Mouse (Mus musculus) kidney, postnatal 0 days (tissue): ENCODE data around the gene Cdc42ep1. TPM values are rescaled to one million over a fixed set of nuclear protein-coding genes. Genes with fewer than 3 reads are reported as not detected.

ENCODE experiments used
- ATAC-seq: fragments of 200-750 bp; cut with Nextera tagmentation; replicated peaks from 2 replicates; pipeline ENCODE4 v1.8.0; 2017; ENCODE audit warnings: low read depth, moderate number of reproducible peaks, moderate TSS enrichment, moderate library complexity; ENCODE audit not compliant: low FRiP score
- DNase-seq: peaks from one replicate; pipeline ENCODE4 v3.0.0-alpha.2; 2016; ENCODE audit warnings: low spot score
- H3K27ac ChIP-seq: fragments of 300-500 bp; sonication (generic); 2 replicates; pipeline ENCODE4 v1.5.1; 2014; ENCODE audit warnings: mild to moderate bottlenecking
- H3K27me3 ChIP-seq: fragments of 300-500 bp; sonication (generic); 2 replicates; pipeline ENCODE4 v1.6.1; 2014; ENCODE audit warnings: low read length, mixed read lengths; ENCODE audit not compliant: insufficient read depth
- H3K36me3 ChIP-seq: fragments of 300-500 bp; sonication (generic); 2 replicates; pipeline ENCODE4 v1.6.1; 2014; ENCODE audit warnings: low read length, mixed read lengths; ENCODE audit not compliant: insufficient read depth
- H3K4me1 ChIP-seq: fragments of 300-500 bp; sonication (generic); replicated peaks from 2 replicates; pipeline ENCODE4 v1.6.1; 2014; ENCODE audit warnings: antibody characterized with exemption, low read length, mixed read lengths; ENCODE audit not compliant: insufficient read depth
- H3K4me2 ChIP-seq: fragments of 300-500 bp; sonication (generic); 2 replicates; pipeline ENCODE4 v1.6.1; 2014; ENCODE audit warnings: mild to moderate bottlenecking, low read length, moderate library complexity, mixed read lengths
- H3K4me3 ChIP-seq: fragments of 300-500 bp; sonication (generic); replicated peaks from 2 replicates; pipeline ENCODE4 v1.5.1; 2014; ENCODE audit warnings: low read depth, low read length
- H3K9ac ChIP-seq: fragments of 300-500 bp; sonication (generic); 2 replicates; pipeline ENCODE4 v1.6.1; 2014; ENCODE audit warnings: low read depth, low read length
- H3K9me3 ChIP-seq: fragments of 300-500 bp; sonication (generic); replicated peaks from 2 replicates; pipeline ENCODE4 v1.6.1; 2016; ENCODE audit warnings: low read length, inconsistent platforms, mixed read lengths
- CTCF ChIP-seq: IDR thresholded peaks from 2 replicates; pipeline ENCODE4 v1.5.1; 2016; ENCODE audit warnings: antibody characterized with exemption, low read depth, mild to moderate bottlenecking, moderate library complexity
- WGBS: fragments of 180-500 bp; shearing (Covaris S2); extraction: QIAGEN DNeasy Blood & Tissue Kit; methylation state at CpG from one replicate; pipeline ENCODE4 v1.1.7; 2014; 5-methylcytosine and 5-hydroxymethylcytosine counted together
- polyA plus RNA-seq: library from polyadenylated mRNA; unstranded; fragments of >200 nt; fragmentation: Nextera tagmentation; extraction: Ambion mirVana; gene quantifications from 2 replicates; pipeline ENCODE4 v1.2.1, GENCODE M21; 2015

The Cdc42ep1 gene
- polyA plus RNA-seq, 1 experiment from 2014 or later: 57.1 TPM

DNA sequence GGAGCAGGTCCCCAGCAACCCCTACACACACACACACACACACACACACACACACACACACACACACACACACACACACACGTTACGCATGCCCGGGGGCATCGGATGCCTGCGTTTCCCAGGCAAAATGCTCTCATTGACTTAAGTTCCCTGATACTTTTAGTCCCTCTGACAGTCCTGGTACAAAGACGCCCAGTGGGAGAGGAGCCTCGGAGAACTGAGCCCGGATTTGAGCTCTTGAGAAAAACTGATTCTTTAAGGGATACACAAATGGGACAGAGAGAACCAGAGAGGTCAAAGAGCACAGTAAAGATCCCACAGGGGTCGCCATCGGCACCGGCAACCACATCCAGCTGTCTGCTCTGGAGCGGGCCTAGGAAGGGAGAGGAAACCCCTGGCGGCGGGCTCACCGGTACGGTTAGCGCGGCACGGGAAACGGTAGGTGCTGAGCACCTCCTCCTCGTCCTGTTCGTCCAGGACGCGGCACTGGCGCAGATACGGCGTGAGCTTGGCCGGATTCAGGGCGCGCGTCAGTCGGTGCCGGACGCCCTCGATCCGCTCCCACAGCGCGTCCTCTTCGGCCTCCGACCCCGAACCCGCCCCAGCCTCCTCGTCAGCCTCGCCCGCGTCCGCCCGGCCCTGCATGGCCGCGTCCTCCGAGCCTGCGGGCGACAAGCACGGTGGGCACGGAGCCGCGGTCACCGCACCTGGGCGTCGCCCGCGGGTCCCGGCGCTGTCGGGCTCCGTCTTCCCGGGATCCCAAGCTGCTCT lies 40.3 kb upstream of the Cdc42ep1 start:
- peaks cover 5% of the 10 kb centered on the region; the same call in 1 of the 2 replicates for H3K27me3 ChIP-seq
- H3K4me3 ChIP-seq: peak overlapping the region; percentile 67
- H3K9me3 ChIP-seq: no peaks in the 10 kb centered on the region
- peak; percentile 15; the same call in 1 of the 2 replicates for TF ChIP-seq CTCF
- ATAC-seq (peak; percentile 31), DNase-seq (no peak)
- H3K27ac ChIP-seq: peak overlapping the region; percentile 89
- peak overlapping the region; percentile 78 for H3K9ac ChIP-seq
- 1% methylated on average over 67 of the region's 67 CpGs for WGBS
- peaks cover 22% of the 10 kb centered on the region; the same call in 1 of the 2 replicates for H3K4me1 ChIP-seq
- peak overlapping the region; percentile 96 for H3K4me2 ChIP-seq
- no peaks in the 10 kb centered on the region for H3K36me3 ChIP-seq

DNA sequence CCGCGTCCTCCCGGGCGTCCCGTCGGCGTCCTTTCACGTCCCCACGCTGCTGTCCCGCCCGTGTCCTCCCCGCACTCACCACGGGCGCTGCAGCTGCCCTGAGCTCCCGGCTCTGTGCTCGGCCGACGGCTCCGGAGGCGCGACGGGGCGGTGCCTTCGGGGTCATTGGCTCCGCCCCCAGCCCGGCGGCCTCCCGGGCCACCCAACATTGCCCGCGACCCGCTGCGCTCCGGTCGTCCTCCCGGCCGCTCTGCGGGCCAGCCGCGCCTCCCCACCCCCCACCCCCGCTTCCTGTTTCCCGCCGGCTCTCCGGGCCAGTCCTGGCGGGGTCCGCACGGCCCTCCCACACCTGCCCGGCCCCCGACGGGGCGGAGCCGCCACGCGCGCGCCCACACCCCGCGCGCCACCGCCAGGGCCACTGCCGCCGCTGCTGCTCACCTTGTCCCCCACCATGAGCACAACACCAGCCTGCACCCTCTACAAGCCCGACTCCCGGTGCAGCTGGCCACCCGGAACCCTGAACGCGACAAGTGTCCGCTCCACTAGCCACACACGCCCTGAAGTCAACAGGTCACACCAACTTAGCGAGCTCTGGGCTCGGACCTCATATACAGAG lies 39.5 kb upstream of the Cdc42ep1 start, which contains the start of gene Card10:
Gene Card10, minus strand, starts transcription at position 267 of the 616 bp plus-strand sequence.
- Histone ChIP-seq H3K27ac (peak within 1 kb of the TSS; percentile 89), H3K9me3 (no peaks in the 10 kb centered on the region), H3K27me3 (peaks cover 5% of the 10 kb centered on the region; the same call in 1 of the 2 replicates), H3K4me1 (peaks cover 21% of the 10 kb centered on the region; the same call in 1 of the 2 replicates), H3K9ac (peak within 1 kb of the TSS; percentile 78), H3K36me3 (no peaks in the 10 kb centered on the region), H3K4me3 (peak within 1 kb of the TSS; percentile 67), H3K4me2 (peak within 1 kb of the TSS; percentile 96)
- 2% methylated on average over 68 of the region's 70 CpGs for whole genome bisulfite sequencing
- no peak for TF ChIP-seq CTCF
- DNase-seq: peak; percentile 43
- peak; percentile 76 for ATAC-seq

DNA sequence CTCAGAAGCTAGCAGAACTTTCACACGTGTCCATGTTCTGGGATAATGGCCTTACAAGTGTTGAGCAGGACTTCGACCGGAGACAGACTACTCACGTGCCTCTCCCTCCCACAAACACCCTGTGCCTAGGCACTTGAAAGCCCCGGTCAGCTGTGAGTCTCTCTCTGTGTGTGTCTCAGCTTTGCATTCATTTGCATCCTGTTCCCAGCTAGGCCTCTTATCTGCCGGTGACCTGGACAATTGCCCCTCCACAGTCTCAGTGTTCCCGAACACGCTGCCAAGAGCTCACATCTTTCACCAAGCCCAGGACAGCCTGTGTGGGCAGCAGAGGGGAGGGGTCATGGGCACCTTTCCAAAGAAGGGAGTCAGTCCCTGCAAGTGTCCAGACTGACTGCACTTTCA lies 38.9 kb upstream of the Cdc42ep1 start:
- no peaks in the 10 kb centered on the region for H3K9me3 ChIP-seq
- no peak for TF ChIP-seq CTCF
- DNase-seq: peak; percentile 37
- peaks cover 21% of the 10 kb centered on the region; the same call in 1 of the 2 replicates for H3K4me1 ChIP-seq
- H3K4me2 ChIP-seq: peak overlapping the region; percentile 96
- ATAC-seq: peak; percentile 18
- no peak overlapping the region for H3K9ac ChIP-seq
- H3K27me3 ChIP-seq: peaks cover 5% of the 10 kb centered on the region; the same call in 1 of the 2 replicates
- peak overlapping the region; percentile 89 for H3K27ac ChIP-seq
- WGBS: 6% methylated on average over 8 of the region's 8 CpGs
- H3K4me3 ChIP-seq: no peak overlapping the region
- H3K36me3 ChIP-seq: no peaks in the 10 kb centered on the region

DNA sequence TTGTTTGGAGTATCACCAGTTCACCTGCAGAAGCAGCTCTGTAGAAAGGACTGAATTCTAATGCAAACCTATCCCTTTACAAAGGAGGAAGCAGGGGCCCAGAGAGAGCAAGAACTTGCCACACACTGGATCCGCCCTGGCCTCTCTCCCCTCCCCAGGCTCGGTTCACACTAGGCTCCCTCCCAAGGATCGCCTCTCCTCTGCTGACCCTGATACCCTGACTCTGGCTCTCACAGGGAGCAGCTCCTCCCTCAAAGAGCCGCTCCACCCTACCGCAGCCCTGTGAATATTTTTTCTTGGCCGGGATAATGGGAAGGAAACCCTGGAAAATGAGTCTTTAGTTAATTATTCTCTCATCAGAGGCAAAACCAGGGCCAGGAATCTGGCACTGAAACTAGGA lies 38.1 kb upstream of the Cdc42ep1 start:
- WGBS: 8% methylated on average over 6 of the region's 6 CpGs
- TF ChIP-seq CTCF: no peak

DNA sequence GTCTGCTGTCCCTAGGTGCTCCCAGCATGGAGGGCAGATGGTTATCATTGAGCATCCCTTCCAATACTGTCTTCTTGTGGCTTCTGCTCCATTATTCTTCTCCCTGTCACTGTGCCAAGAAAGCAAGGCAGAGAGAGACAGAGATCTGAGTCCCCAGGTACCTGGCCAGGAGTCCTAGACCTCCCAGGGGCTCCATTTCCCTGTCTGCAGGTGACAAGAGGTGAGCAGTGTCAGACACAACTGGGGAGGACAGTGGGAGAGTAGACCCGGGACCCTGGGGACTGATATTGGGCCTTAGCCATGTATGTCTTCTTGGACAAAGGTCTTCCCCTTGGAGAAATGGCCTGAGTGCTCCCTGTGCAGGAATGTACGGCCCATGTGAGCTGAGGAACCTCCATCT lies 37.1 kb upstream of the Cdc42ep1 start:
- Histone ChIP-seq H3K36me3 (no peaks in the 10 kb centered on the region), H3K9ac (no peak overlapping the region), H3K27ac (no peak overlapping the region), H3K4me2 (no peak overlapping the region), H3K27me3 (peaks cover under 1% of the 10 kb centered on the region; the same call in 1 of the 2 replicates), H3K4me1 (peaks cover 17% of the 10 kb centered on the region; the same call in 1 of the 2 replicates), H3K9me3 (no peaks in the 10 kb centered on the region), H3K4me3 (no peak overlapping the region)
- DNase-seq: no peak
- no peak for TF ChIP-seq CTCF
- ATAC-seq: no peak
- 66% methylated on average over 2 of the region's 2 CpGs for WGBS

More for the DNA sequence above, 38.1 kb upstream of the Cdc42ep1 start:
- H3K4me2 ChIP-seq: no peak overlapping the region
- H3K27me3 ChIP-seq: peaks cover 5% of the 10 kb centered on the region; the same call in 1 of the 2 replicates
- H3K9me3 ChIP-seq: no peaks in the 10 kb centered on the region
- H3K27ac ChIP-seq: peak overlapping the region; percentile 89
- DNase-seq (peak; percentile 41), ATAC-seq (no peak)
- H3K4me3 ChIP-seq: no peak overlapping the region
- no peak overlapping the region for H3K9ac ChIP-seq
- no peaks in the 10 kb centered on the region for H3K36me3 ChIP-seq
- H3K4me1 ChIP-seq: peaks cover 17% of the 10 kb centered on the region; the same call in 1 of the 2 replicates

GRCm38 (mm10) chr15:78806614-78807013 lies 35.8 kb upstream of the Cdc42ep1 start:
- no peak overlapping the region for H3K27ac ChIP-seq
- 42% methylated on average over 2 of the region's 2 CpGs for WGBS

More at GRCm38 (mm10) chr15:78806614-78807013, 35.8 kb upstream of the Cdc42ep1 start:
- ATAC-seq (no peak), DNase-seq (no peak)
- H3K9me3 ChIP-seq: no peaks in the 10 kb centered on the region
- no peaks in the 10 kb centered on the region for H3K36me3 ChIP-seq
- H3K4me1 ChIP-seq: peaks cover 17% of the 10 kb centered on the region; the same call in 1 of the 2 replicates
- TF ChIP-seq CTCF: no peak
- no peak overlapping the region for H3K9ac ChIP-seq
- H3K27me3 ChIP-seq: no peaks in the 10 kb centered on the region
- no peak overlapping the region for H3K4me3 ChIP-seq
- H3K4me2 ChIP-seq: no peak overlapping the region
